Mouse (Mus musculus) heart, adult 2 months (tissue): Measurements from ENCODE around the gene Fbp1. TPM values are rescaled to one million over a fixed set of nuclear protein-coding genes. Genes with fewer than 3 reads are reported as not detected.
A peak's percentile ranks its signal among the peaks of the same experiment; 100 is the strongest.
"Not testable (repeated sequence)": the region's sequence is repeated elsewhere in the genome, so short reads cannot be mapped to it uniquely, and the experiment has no call there.

Experiments
- DNase-seq, 2 experiments: peaks; one replicate each; pipeline ENCODE4 v3.0.0; 2021
- H3K27ac ChIP-seq: fragments of 200-600 bp; 2 replicates; pipeline ENCODE4 v1.8.1; 2022
- H3K27me3 ChIP-seq: fragments of 200-500 bp; 2 replicates; pipeline ENCODE4 v1.6.1; 2012; ENCODE audit warnings: mild to moderate bottlenecking, low read length, inconsistent platforms, mixed read lengths; ENCODE audit not compliant: control insufficient read depth, insufficient read depth
- H3K36me3 ChIP-seq: fragments of 200-500 bp; 2 replicates; pipeline ENCODE4 v1.6.1; 2012; ENCODE audit warnings: low read length, inconsistent platforms; ENCODE audit not compliant: control insufficient read depth, insufficient read depth
- H3K4me1 ChIP-seq: fragments of 200-500 bp; 2 replicates; pipeline ENCODE4 v1.6.1; 2011; ENCODE audit warnings: low read length; ENCODE audit not compliant: control insufficient read depth, insufficient read depth
- H3K4me3 ChIP-seq: fragments of 200-600 bp; 2 replicates; pipeline ENCODE4 v1.8.1; 2022
- H3K79me2 ChIP-seq: fragments of 200-500 bp; replicated peaks from 2 replicates; pipeline ENCODE4 v1.6.1; 2012; ENCODE audit warnings: mild to moderate bottlenecking, inconsistent platforms, low read length, moderate library complexity, mixed read lengths; ENCODE audit not compliant: control insufficient read depth, insufficient read depth
- H3K9ac ChIP-seq: fragments of 200-500 bp; 2 replicates; pipeline ENCODE4 v1.6.1; 2012; ENCODE audit warnings: low read depth, mild to moderate bottlenecking, control low read depth, inconsistent platforms, low read length, mixed read lengths
- CTCF ChIP-seq: fragments of 200-600 bp; IDR thresholded peaks from 2 replicates; pipeline ENCODE4 v1.8.1; 2022; ENCODE audit warnings: antibody characterized with exemption, mild to moderate bottlenecking, moderate library complexity
- EP300 ChIP-seq: fragments of 200-500 bp; IDR thresholded peaks from 2 replicates; pipeline ENCODE4 v1.6.1; 2011; ENCODE audit warnings: low read depth, low read length, control low read depth; ENCODE audit not compliant: insufficient read depth
- POLR2A ChIP-seq: fragments of 200-500 bp; IDR thresholded peaks from 2 replicates; pipeline ENCODE4 v1.6.1; 2011; ENCODE audit warnings: mild to moderate bottlenecking, low read depth, low read length, control low read depth; ENCODE audit not compliant: insufficient read depth
- WGBS: fragments of 180-500 bp; shearing (Covaris S2); methylation state at CpG from one replicate; pipeline ENCODE4 v1.1.7; 2018; 5-methylcytosine and 5-hydroxymethylcytosine counted together
- intact Hi-C: fragments of 180-260 bp; cut with DNase I; formaldehyde crosslinking; loops from one replicate; pipeline ENCODE4 v1.15.1; 2025
- long read RNA-seq: library from polyadenylated mRNA; stranded (forward); transcript quantifications from one replicate; pipeline ENCODE4 v2.0.0, GENCODE M21; 2021
- polyA plus RNA-seq: library from polyadenylated mRNA; depleted of rRNA; stranded (reverse); fragments of >200 nt; gene quantifications from 2 replicates; pipeline ENCODE4 v1.2.3, GENCODE M21; 2012; rRNA removed
- total RNA-seq, 2 experiments: library from RNA; stranded (reverse); gene quantifications; 2 replicates each; pipeline ENCODE4 v1.2.3; 2021

Gene Fbp1
- total RNA-seq, result not detected
- polyA plus RNA-seq, result 0.51 and 0.94 TPM in 2 replicates
- long read RNA-seq, result 0 reads

GRCm38 (mm10) chr13:62887712-62888441 lies at the start of gene Fbp1:
Fbp1 (minus strand) TSS chr13:62888282.
- DNase-seq, result no peak
- 5% methylated on average over 29 of the region's 29 CpGs for whole genome bisulfite sequencing
- H3K4me1 ChIP-seq, result no peaks in the 10 kb centered on the region
- H3K36me3 ChIP-seq, result no peaks in the 10 kb centered on the region
- H3K4me3 ChIP-seq, result no peak within 1 kb of the TSS
- H3K9ac ChIP-seq, result no peak within 1 kb of the TSS
- TF ChIP-seq POLR2A, result no peak
- no peak for TF ChIP-seq CTCF
- TF ChIP-seq EP300, result no peak
- no peak within 1 kb of the TSS for H3K27ac ChIP-seq
- intact Hi-C loops, result no loop called here
- H3K79me2 ChIP-seq, result no peaks in the 10 kb centered on the region
- peaks cover 7% of the 10 kb centered on the region for H3K27me3 ChIP-seq

GRCm38 (mm10) chr13:62932452-62932851 lies 44.4 kb upstream of the Fbp1 start:
- intact Hi-C loops, result no loop called here
- WGBS, result 86% methylated on average over 4 of the region's 4 CpGs
- Histone ChIP-seq H3K4me3 (no peak overlapping the region), H3K79me2 (no peaks in the 10 kb centered on the region), H3K27me3 (no peaks in the 10 kb centered on the region), H3K36me3 (no peaks in the 10 kb centered on the region), H3K27ac (no peak overlapping the region), H3K9ac (no peak overlapping the region), H3K4me1 (no peaks in the 10 kb centered on the region; the same call in 1 of the 2 replicates)
- no peak for DNase-seq
- TF ChIP-seq POLR2A, result no peak
- no peak for TF ChIP-seq EP300
- no peak for TF ChIP-seq CTCF

GRCm38 (mm10) chr13:62929766-62930389 lies 41.8 kb upstream of the Fbp1 start:
- intact Hi-C loops, result loop anchor here (10.0 kb wide), 1 partner anchor 265 kb away; no protein-coding TSS in a partner anchor
- TF ChIP-seq EP300 (no peak), POLR2A (no peak), CTCF (no peak)
- Histone ChIP-seq H3K36me3 (no peaks in the 10 kb centered on the region), H3K27ac (no peak overlapping the region), H3K27me3 (no peaks in the 10 kb centered on the region), H3K79me2 (no peaks in the 10 kb centered on the region), H3K4me1 (peaks cover 1% of the 10 kb centered on the region; the same call in 1 of the 2 replicates), H3K9ac (no peak overlapping the region), H3K4me3 (no peak overlapping the region)
- WGBS, result 72% methylated on average over 9 of the region's 9 CpGs
- DNase-seq, result peak in 1 of 2 experiments; percentile 23

- H3K9ac ChIP-seq, H3K36me3 ChIP-seq, H3K27me3 ChIP-seq, H3K4me1 ChIP-seq, H3K4me3 ChIP-seq, H3K27ac ChIP-seq, DNase-seq, H3K79me2 ChIP-seq: not testable (repeated sequence)
- 87% methylated on average over 3 of the region's 3 CpGs for WGBS
- intact Hi-C loops, result loop anchor here (10.0 kb wide), 1 partner anchor 266 kb away; no protein-coding TSS in a partner anchor
These were observed 41.1 kb upstream of the Fbp1 start for GRCm38 (mm10) chr13:62929144-62929543.

- Histone ChIP-seq H3K9ac (no peak overlapping the region), H3K4me1 (peaks cover 1% of the 10 kb centered on the region; the same call in 1 of the 2 replicates), H3K27me3 (no peaks in the 10 kb centered on the region), H3K36me3 (no peaks in the 10 kb centered on the region), H3K4me3 (no peak overlapping the region), H3K27ac (no peak overlapping the region), H3K79me2 (no peaks in the 10 kb centered on the region)
- no peak for DNase-seq
- TF ChIP-seq CTCF (no peak), POLR2A (no peak), EP300 (no peak)
- intact Hi-C loops, result loop anchor here (10.0 kb wide), 1 partner anchor 267 kb away; no protein-coding TSS in a partner anchor
- 79% methylated on average over 1 of the region's 1 CpGs for WGBS
These were observed 39.4 kb upstream of the Fbp1 start for GRCm38 (mm10) chr13:62927470-62927869.

GRCm38 (mm10) chr13:62926479-62926878 lies 38.4 kb upstream of the Fbp1 start:
- peak; percentile 38 to 57 for DNase-seq
- no peak overlapping the region for H3K4me3 ChIP-seq
- no peak overlapping the region for H3K27ac ChIP-seq
- H3K27me3 ChIP-seq, result no peaks in the 10 kb centered on the region
- peaks cover 1% of the 10 kb centered on the region; the same call in 1 of the 2 replicates for H3K4me1 ChIP-seq
- TF ChIP-seq CTCF (peak; percentile 79), POLR2A (no peak), EP300 (peak; percentile 35; the same call in 1 of the 2 replicates)
- no peak overlapping the region for H3K9ac ChIP-seq
- H3K36me3 ChIP-seq, result no peaks in the 10 kb centered on the region
- 71% methylated on average over 1 of the region's 1 CpGs for WGBS
- no peaks in the 10 kb centered on the region for H3K79me2 ChIP-seq
- intact Hi-C loops, result loop anchor here (10.0 kb wide), 1 partner anchor 268 kb away; no protein-coding TSS in a partner anchor
